Mouse (Mus musculus): ENCODE results near the gene Svs1.

Svs1 gene

GRCm38 (mm10) chr6:49011191-49011590, 24.5 kb downstream of the Svs1 start:
- no peak for DNase-seq (ENCODE audit: low spot score in 2 of 2)

- no peak for DNase-seq (ENCODE audit: low spot score in 2 of 2)
Measured at GRCm38 (mm10) chr6:49013023-49013422, 26.4 kb downstream of the Svs1 start.

GRCm38 (mm10) chr6:49013458-49013857, 26.8 kb downstream of the Svs1 start:
- DNase-seq (ENCODE audit: low spot score in 2 of 2), result no peak

- DNase-seq (ENCODE audit: low spot score in 2 of 2), result no peak
Measured at GRCm38 (mm10) chr6:49017150-49017549, 30.5 kb downstream of the Svs1 start.

GRCm38 (mm10) chr6:49019341-49019740, 32.7 kb downstream of the Svs1 start:
- no peak for DNase-seq (ENCODE audit: low spot score in 2 of 2)

- DNase-seq (ENCODE audit: low spot score in 2 of 2), result no peak
Measured at GRCm38 (mm10) chr6:49021141-49022012, 34.7 kb downstream of the Svs1 start.

GRCm38 (mm10) chr6:49022384-49022783, 35.7 kb downstream of the Svs1 start:
- DNase-seq (ENCODE audit: low spot score in 2 of 2), result no peak

GRCm38 (mm10) chr6:49023315-49023714, 36.7 kb downstream of the Svs1 start:
- no peak for DNase-seq (ENCODE audit: low spot score in 2 of 2)

GRCm38 (mm10) chr6:49025290-49025689, 38.6 kb downstream of the Svs1 start:
- no peak for DNase-seq (ENCODE audit: low spot score in 2 of 2)

GRCm38 (mm10) chr6:49026496-49026895, 39.8 kb downstream of the Svs1 start:
- DNase-seq (ENCODE audit: low spot score in 2 of 2), result no peak

- no peak for DNase-seq (ENCODE audit: low spot score in 2 of 2)
Measured at GRCm38 (mm10) chr6:49028019-49028418, 41.4 kb downstream of the Svs1 start.

GRCm38 (mm10) chr6:49028708-49029107, 42.0 kb downstream of the Svs1 start:
- no peak for DNase-seq (ENCODE audit: low spot score in 2 of 2)

GRCm38 (mm10) chr6:49031230-49031629, 44.6 kb downstream of the Svs1 start:
- no peak for DNase-seq (ENCODE audit: low spot score in 2 of 2)

- no peak for DNase-seq (ENCODE audit: low spot score in 2 of 2)
Measured at GRCm38 (mm10) chr6:49032783-49033182, 46.1 kb downstream of the Svs1 start.

GRCm38 (mm10) chr6:49036275-49037267, 49.9 kb downstream of the Svs1 start, which contains the start of gene Gpnmb:
Gpnmb (plus strand) TSS chr6:49036546.
- no peak for DNase-seq (ENCODE audit: low spot score in 2 of 2)

- DNase-seq (ENCODE audit: low spot score in 2 of 2), result no peak
Measured at GRCm38 (mm10) chr6:49037268-49037662, 50.6 kb downstream of the Svs1 start.

- peak; percentile 31 to 67 for DNase-seq (ENCODE audit: low spot score in 2 of 2)
Measured at GRCm38 (mm10) chr6:49039470-49040180, 53.0 kb downstream of the Svs1 start.

Data from cerebellum, postnatal 4 days (tissue).